Mouse (Mus musculus) heart, adult 9 months (tissue): ENCODE results near the gene Elfn1.
A peak's percentile ranks its signal among the peaks of the same experiment; 100 is the strongest.
"Not testable (repeated sequence)": the region's sequence is repeated elsewhere in the genome, so short reads cannot be mapped to it uniquely, and the experiment has no call there.

Source experiments
- DNase-seq, 2 experiments: peaks; one replicate each; pipeline ENCODE4 v3.0.0; 2022; ENCODE audit warnings: low spot score in 2 of 2

The Elfn1 gene

GRCm38 (mm10) chr5:139970186-139970631 is 62.5 kb downstream of the Elfn1 start:
- DNase-seq = peak; percentile 22 to 30

GRCm38 (mm10) chr5:139976584-139976983 is 68.8 kb downstream of the Elfn1 start:
- no peak for DNase-seq

DNA sequence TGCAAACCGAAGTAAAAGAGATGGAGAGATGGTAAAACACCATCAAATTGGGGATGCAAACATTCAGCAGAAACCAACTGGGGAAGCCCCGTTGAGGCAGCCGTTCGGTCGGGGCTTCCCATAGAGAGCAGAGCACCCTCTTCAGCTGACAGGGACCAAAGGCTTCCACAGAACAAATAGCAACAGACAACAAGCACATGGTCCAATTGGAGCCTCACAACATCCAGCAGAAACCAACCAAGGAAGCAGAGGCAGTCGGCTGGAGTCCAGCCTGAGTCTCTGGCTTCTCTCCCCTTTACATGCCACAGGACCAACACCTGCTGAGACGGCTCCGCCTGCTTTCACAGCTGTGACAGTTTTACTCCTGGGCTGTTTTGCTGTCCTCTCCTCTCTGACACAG is 69.7 kb downstream of the Elfn1 start:
- DNase-seq = no peak

- no peak for DNase-seq
Measured at GRCm38 (mm10) chr5:139978525-139979276, 71.0 kb downstream of the Elfn1 start.

GRCm38 (mm10) chr5:139979371-139979770 is 71.6 kb downstream of the Elfn1 start:
- no peak for DNase-seq

DNA sequence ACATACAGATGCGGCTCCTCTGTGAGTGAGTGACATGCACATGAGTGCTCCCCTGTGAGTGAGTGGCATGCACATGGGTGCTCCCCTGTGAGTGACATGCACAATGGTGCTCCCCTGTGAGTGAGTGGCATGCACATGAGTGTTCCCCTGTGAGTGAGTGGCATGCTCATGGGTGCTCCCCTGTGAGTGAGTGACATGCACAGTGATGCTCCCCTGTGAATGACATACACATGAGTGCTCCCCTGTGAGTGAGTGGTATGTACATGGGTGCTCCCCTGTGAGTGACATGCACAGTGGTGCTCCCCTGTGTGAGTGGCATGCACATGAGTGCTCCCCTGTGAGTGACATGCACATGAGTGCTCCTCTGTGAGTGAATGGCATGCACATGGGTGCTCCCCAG is 74.2 kb downstream of the Elfn1 start:
- no peak for DNase-seq

DNA sequence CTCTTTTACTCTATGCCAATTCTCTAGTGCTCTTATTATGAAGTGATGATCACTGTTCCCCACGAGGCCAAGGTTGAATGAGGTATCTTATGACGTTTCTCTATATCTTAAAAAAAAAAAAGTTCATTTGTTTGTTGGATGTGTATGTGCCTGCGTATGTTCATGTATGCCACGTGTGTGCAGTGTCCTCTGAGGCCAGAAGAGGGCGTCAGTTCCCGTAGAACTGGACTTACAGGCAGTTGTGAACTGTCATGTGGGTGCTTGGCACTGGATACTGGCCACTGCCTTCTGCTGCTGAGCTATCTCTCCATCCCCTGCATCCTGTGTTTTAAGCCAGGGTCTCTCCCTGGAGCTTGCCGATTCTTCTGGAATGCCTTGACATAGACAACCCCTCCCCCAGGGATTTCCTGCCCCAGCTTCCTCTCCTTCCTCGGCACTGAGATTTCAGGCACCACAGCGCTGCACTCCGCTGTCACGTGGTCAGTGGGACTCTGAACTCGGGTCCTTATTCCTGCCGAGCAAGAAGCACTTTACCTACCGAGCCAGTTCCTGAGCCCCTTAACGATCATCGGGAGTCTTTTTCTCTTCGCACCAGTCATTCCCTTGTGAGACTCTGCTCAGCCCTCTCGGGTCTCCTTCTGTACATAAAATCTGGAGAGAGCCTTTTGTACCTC is 77.5 kb downstream of the Elfn1 start:
- no peak for DNase-seq

- no peak for DNase-seq
Measured at GRCm38 (mm10) chr5:139991531-139991930, 83.8 kb downstream of the Elfn1 start.

DNA sequence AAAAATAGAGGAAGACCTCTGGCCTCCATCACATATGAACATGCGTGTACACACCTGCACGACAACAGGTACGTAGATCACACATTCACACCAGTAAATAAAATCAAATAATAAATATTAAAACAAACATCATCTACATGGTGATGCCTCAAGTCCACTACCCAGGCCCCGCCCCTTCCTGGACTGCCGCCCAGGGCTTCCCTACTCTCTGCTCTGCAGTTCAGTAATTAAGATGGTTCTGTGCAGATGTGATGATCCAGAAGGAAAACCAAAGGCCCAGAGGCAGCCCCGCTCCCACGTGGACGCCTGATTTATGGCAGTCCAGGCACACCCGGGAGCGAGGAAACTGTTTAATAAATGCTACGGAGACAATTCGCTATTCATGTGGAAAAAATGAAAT is 90.6 kb downstream of the Elfn1 start:
- not testable (repeated sequence) for DNase-seq

GRCm38 (mm10) chr5:139998916-139999315 is 91.2 kb downstream of the Elfn1 start:
- DNase-seq = no peak

DNA sequence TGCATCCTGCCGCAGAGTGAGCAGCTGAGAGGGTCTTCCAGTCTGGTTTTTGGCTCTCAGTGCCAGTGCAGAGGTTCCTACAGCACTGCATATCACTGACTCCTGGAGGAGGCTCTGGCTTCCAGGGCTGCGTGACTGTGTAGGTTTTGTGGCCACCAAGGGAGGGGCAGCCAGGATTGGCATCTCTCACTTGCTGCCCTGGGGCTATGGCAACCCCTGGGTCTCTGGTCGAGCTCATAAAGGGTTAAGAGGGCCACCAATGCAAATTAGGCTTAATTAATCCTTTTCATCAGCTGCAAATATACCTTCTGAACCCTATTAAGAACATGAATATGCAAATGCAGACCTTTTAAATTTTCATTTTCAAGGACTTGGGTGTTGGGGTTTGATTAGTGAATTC is 94.8 kb downstream of the Elfn1 start:
- no peak for DNase-seq

- DNase-seq = no peak
Measured at GRCm38 (mm10) chr5:140006861-140007260, 99.1 kb downstream of the Elfn1 start.

- DNase-seq = no peak
Measured at GRCm38 (mm10) chr5:140007656-140008522, 100.1 kb downstream of the Elfn1 start.

GRCm38 (mm10) chr5:140008523-140008806 is 100.7 kb downstream of the Elfn1 start:
- no peak for DNase-seq

- no peak for DNase-seq
Measured at GRCm38 (mm10) chr5:140009083-140009655, 101.4 kb downstream of the Elfn1 start.

DNA sequence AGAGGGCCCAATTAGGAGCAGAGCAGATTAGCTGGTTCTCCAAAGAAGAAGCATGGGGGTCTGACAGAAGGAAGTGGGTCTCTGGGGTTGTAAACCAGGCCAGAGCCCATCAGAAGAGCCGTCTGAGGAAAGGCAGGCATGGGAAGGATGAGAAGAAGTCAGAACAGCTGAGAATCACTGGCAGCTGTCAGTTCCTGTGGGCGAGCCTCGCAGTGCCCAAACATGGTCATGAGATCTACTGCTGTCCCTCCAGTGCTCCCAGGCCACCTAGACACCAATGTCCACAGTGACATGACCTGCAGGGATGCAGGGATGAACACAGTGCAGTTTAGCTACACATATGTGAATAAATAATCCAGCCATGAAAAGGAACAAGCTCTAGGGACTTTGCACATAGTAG is 102.7 kb downstream of the Elfn1 start:
- no peak for DNase-seq

GRCm38 (mm10) chr5:140012286-140012967 is 104.7 kb downstream of the Elfn1 start:
- no peak for DNase-seq

DNA sequence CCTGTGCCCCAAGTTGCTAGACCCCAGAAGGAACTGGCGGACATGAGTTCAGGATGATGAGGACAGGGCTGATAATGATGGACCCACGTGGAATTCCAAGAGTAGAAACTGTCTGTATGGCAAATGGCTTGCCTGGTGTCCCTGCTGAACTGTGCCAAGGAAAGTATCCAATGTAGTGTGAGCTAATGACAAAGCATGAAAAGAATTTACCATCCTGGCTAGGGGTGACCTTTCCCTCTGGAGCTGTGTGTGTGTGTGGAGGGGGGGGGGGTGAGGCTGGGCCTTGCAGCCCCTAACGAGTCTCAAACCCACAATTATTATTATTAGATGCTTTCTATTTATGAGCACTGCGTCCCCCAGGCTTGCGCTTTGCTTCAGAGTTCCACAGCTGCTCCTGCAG is 105.9 kb downstream of the Elfn1 start:
- DNase-seq = no peak

- DNase-seq = no peak
Measured at GRCm38 (mm10) chr5:140016896-140017295, 109.2 kb downstream of the Elfn1 start.

DNA sequence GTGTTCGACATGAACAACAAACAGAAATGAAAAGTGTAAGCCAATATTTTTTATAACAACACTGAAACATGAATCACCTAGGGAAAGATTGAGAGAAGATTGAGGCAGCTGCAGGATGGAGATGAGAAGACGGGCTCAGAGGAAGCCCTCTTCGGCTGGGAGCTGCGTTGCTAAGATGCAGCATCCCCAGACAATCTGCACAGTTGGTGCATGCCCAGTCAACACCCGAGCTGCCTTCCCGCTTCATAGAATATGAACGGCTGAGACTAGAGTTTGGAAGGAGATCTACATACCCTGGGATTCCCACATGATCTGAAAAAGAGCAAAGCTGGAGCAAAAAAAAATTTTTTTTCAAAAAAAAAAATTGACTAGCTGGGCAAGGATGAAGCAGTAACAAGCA is 111.0 kb downstream of the Elfn1 start:
- no peak for DNase-seq

DNA sequence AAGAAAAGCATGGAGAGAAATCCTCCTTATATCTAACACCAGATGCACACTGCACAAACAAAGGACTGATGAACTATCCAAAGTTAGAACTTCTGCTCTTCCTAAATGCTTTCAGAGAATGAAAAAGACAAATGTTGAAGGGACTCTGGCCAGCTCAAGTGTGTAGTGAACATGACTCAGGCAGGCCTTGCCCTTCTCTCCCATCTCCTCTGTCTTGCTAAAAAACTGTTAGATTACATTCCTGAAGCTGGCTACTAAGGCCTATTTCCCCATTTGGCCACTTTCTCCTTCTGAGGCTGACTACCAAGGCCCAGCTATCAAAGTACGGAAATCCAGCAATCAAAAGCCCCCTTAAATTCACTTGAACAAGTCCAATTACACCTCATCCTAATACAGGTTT is 111.9 kb downstream of the Elfn1 start:
- no peak for DNase-seq

- no peak for DNase-seq
Measured at GRCm38 (mm10) chr5:140021755-140022154, 114.0 kb downstream of the Elfn1 start.
